Mouse (Mus musculus) thymus, postnatal 36 days (tissue): Measurements from ENCODE around the gene Vmn1r85.
"Not testable (repeated sequence)": the region's sequence is repeated elsewhere in the genome, so short reads cannot be mapped to it uniquely, and the experiment has no call there.

Source experiments
- DNase-seq, 2 experiments: peaks; one replicate each; pipeline ENCODE4 v3.0.0; 2022; ENCODE audit warnings: mixed read lengths in 2 of 2

Vmn1r85 gene

GRCm38 (mm10) chr7:13095073-13095472, at the start of gene Vmn1r85:
Vmn1r85 (minus strand) TSS chr7:13095173.
- DNase-seq: no peak

- no peak for DNase-seq
These were observed 45.1 kb upstream of the Vmn1r85 start, which contains the start of gene Vmn1r87 for GRCm38 (mm10) chr7:13140057-13140456. Vmn1r87 (minus strand) TSS chr7:13140157.

GRCm38 (mm10) chr7:13137340-13137739, 42.4 kb upstream of the Vmn1r85 start:
- no peak for DNase-seq

- no peak for DNase-seq
These were observed 36.9 kb upstream of the Vmn1r85 start for GRCm38 (mm10) chr7:13131856-13132255.

GRCm38 (mm10) chr7:13123554-13124153, 28.7 kb upstream of the Vmn1r85 start:
- peak in 1 of 2 experiments; percentile 19 for DNase-seq

GRCm38 (mm10) chr7:13119817-13120216, 24.8 kb upstream of the Vmn1r85 start, which contains the start of gene Vmn1r86:
Vmn1r86 (minus strand) TSS chr7:13119917.
- DNase-seq: no peak

- no peak for DNase-seq
These were observed 22.7 kb downstream of the Vmn1r85 start for GRCm38 (mm10) chr7:13072293-13072692.

- not testable (repeated sequence) for DNase-seq
These were observed 31.6 kb downstream of the Vmn1r85 start for GRCm38 (mm10) chr7:13063399-13063798.

- no peak for DNase-seq
These were observed 35.4 kb downstream of the Vmn1r85 start for GRCm38 (mm10) chr7:13059536-13059935.

GRCm38 (mm10) chr7:13056913-13057700, 37.9 kb downstream of the Vmn1r85 start:
- DNase-seq: no peak

- DNase-seq: peak; percentile 91 to 94
These were observed 40.5 kb downstream of the Vmn1r85 start, which contains the start of gene Mzf1 for GRCm38 (mm10) chr7:13054287-13055010. Mzf1 (minus strand) TSS chr7:13054764.

GRCm38 (mm10) chr7:13053961-13054286, 41.0 kb downstream of the Vmn1r85 start:
- DNase-seq: no peak

- no peak for DNase-seq
These were observed 41.5 kb downstream of the Vmn1r85 start for GRCm38 (mm10) chr7:13053501-13053900.

- no peak for DNase-seq
These were observed 42.0 kb downstream of the Vmn1r85 start for GRCm38 (mm10) chr7:13053001-13053400.

- DNase-seq: peak; percentile 39 to 59
These were observed 48.9 kb downstream of the Vmn1r85 start for GRCm38 (mm10) chr7:13046084-13046483.

GRCm38 (mm10) chr7:13044254-13044625, 50.7 kb downstream of the Vmn1r85 start:
- DNase-seq: no peak

- DNase-seq: no peak
These were observed 51.3 kb downstream of the Vmn1r85 start for GRCm38 (mm10) chr7:13043445-13044253.

- no peak for DNase-seq
These were observed 51.9 kb downstream of the Vmn1r85 start for GRCm38 (mm10) chr7:13043120-13043444.

GRCm38 (mm10) chr7:13042511-13042910, 52.5 kb downstream of the Vmn1r85 start:
- no peak for DNase-seq

- DNase-seq: no peak
These were observed 53.7 kb downstream of the Vmn1r85 start for GRCm38 (mm10) chr7:13041256-13041655.

GRCm38 (mm10) chr7:13039181-13039580, 55.8 kb downstream of the Vmn1r85 start:
- no peak for DNase-seq

- DNase-seq: peak in 1 of 2 experiments; percentile 15
These were observed 56.3 kb downstream of the Vmn1r85 start for GRCm38 (mm10) chr7:13038621-13039169.
